Mouse (Mus musculus) cortical plate, adult 2 months (tissue): ENCODE data around the gene Kcnd2. TPM values are rescaled to one million over a fixed set of nuclear protein-coding genes. Genes with fewer than 3 reads are reported as not detected.
"Not testable (repeated sequence)": the region's sequence is repeated elsewhere in the genome, so short reads cannot be mapped to it uniquely, and the experiment has no call there.

Experiments
- H3K27ac ChIP-seq: fragments of 200-500 bp; 2 replicates; pipeline ENCODE4 v1.5.1; 2012; ENCODE audit warnings: low read length, control low read depth, inconsistent platforms; ENCODE audit not compliant: insufficient read depth
- H3K4me1 ChIP-seq: fragments of 200-500 bp; 2 replicates; pipeline ENCODE4 v1.6.1; 2011; ENCODE audit warnings: low read length; ENCODE audit not compliant: control insufficient read depth, insufficient read depth
- H3K4me3 ChIP-seq: fragments of 200-500 bp; 2 replicates; pipeline ENCODE4 v1.5.1; 2011; ENCODE audit warnings: mild to moderate bottlenecking, low read length, control low read depth; ENCODE audit not compliant: insufficient read depth
- CTCF ChIP-seq: fragments of 200-500 bp; IDR thresholded peaks from 2 replicates; pipeline ENCODE4 v1.5.1; 2011; ENCODE audit warnings: mild to moderate bottlenecking, control low read depth, low read length; ENCODE audit not compliant: insufficient read depth; ENCODE audit errors: extremely low read depth
- POLR2A ChIP-seq: fragments of 200-500 bp; IDR thresholded peaks from 2 replicates; pipeline ENCODE4 v1.6.1; 2011; ENCODE audit warnings: mild to moderate bottlenecking, low read length, control low read depth; ENCODE audit not compliant: insufficient read depth; ENCODE audit errors: extremely low read depth
- polyA plus RNA-seq: library from polyadenylated mRNA; depleted of rRNA; stranded (reverse); fragments of >200 nt; gene quantifications from 2 replicates; pipeline ENCODE4 v1.2.3, GENCODE M21; 2012

The Kcnd2 gene
- polyA plus RNA-seq, 1 experiment: 32.0 TPM

DNA sequence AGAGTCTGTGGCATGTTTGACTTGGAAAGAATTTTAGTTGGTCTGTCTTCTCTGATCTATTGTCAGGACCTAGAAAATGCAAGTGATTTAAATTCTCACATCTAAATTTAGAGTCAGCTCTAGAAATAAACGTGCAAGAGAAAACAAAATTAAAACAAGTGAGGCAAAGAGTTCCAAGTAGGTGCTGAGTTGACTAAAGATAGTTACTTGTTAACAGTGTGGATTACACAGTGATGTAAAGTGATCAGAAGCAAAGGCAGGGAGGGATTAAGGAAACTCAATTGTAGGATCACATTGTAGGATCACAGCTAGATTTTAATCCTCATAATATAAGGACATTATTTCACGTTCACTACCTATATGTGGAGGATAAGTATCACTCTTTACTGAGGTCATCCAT is 52.6 kb downstream of the Kcnd2 start:
- H3K4me1 ChIP-seq: no peaks in the 10 kb centered on the region; the same call in 1 of the 2 replicates
- H3K4me3 ChIP-seq: no peak overlapping the region
- no peak overlapping the region for H3K27ac ChIP-seq
- no peak for TF ChIP-seq POLR2A
- no peak for TF ChIP-seq CTCF

DNA sequence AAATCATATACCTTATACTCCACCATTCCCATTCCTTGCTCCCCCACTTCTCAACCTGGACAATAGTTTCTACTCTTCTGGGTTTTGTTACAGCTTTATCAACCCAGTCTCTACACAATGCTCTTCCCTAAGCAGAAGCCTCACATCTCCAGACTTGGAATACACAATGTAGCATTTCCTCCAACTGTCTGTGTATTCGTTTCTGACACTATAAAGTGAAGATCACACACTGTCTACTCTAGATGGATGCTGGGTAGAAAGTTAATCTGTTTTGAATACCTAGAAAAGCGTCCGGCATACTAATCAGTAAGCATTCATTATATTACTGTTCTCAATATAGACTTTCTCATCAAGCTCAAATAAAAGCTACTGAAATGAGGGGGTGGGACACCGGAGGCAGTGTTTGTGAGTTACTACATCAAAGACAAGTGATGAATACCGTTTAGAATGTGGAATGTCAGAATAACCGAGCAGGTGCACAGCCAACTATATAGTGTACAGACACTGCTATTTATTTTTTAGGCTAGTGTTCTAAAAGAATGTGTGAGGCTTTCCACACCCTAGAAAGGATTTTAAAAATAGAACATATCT is 62.1 kb downstream of the Kcnd2 start:
- TF ChIP-seq POLR2A: no peak
- TF ChIP-seq CTCF: no peak
- Histone ChIP-seq H3K27ac (no peak overlapping the region), H3K4me1 (peaks cover 2% of the 10 kb centered on the region; the same call in 1 of the 2 replicates), H3K4me3 (no peak overlapping the region)

GRCm38 (mm10) chr6:21304943-21305342 is 89.6 kb downstream of the Kcnd2 start:
- no peak overlapping the region for H3K27ac ChIP-seq
- no peak for TF ChIP-seq CTCF
- no peak for TF ChIP-seq POLR2A
- H3K4me3 ChIP-seq: no peak overlapping the region
- H3K4me1 ChIP-seq: no peaks in the 10 kb centered on the region

DNA sequence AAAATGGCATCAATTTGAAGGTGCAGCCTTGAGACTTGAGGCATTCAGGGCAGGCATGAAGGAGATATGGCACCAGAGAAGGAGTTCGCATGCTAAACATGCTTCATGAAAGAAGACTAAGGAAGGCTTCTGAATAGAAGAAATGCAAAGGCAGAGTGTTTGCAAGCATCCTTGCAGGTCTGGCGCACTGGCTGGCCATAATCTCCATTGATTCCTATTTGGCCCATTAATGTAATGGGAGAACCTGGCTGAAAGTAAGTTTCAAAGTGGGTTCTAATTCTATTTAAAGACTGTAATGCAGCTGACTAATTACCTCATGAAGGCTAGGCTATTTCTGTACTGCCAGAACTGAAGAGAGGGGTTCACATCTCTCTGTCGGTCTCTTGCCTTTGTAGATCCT is 94.9 kb downstream of the Kcnd2 start:
- no peaks in the 10 kb centered on the region; the same call in 1 of the 2 replicates for H3K4me1 ChIP-seq
- H3K4me3 ChIP-seq: no peak overlapping the region
- no peak overlapping the region for H3K27ac ChIP-seq
- TF ChIP-seq POLR2A (no peak), CTCF (no peak)

DNA sequence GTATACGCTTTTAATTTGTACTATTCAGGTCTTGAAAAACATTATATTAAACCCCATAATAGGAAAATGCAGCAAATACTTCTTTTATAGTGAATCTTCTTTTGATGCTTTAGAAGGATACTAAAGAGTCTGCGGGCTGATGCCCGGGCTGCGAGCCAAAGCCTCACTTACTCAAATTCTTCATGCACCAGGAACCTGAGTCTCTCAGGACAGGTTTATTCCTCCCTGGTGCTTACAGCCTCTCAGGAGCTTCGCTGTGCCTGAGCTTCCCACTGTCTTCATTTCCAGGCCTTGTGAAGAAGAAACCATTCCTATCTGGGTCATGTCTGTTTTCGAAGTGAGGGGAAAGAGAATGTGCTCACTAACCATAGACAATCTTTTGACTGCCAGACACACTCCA is 106.1 kb downstream of the Kcnd2 start:
- no peak for TF ChIP-seq POLR2A
- no peak for TF ChIP-seq CTCF
- Histone ChIP-seq H3K27ac (no peak overlapping the region), H3K4me1 (peaks cover 1% of the 10 kb centered on the region; the same call in 1 of the 2 replicates), H3K4me3 (no peak overlapping the region)

DNA sequence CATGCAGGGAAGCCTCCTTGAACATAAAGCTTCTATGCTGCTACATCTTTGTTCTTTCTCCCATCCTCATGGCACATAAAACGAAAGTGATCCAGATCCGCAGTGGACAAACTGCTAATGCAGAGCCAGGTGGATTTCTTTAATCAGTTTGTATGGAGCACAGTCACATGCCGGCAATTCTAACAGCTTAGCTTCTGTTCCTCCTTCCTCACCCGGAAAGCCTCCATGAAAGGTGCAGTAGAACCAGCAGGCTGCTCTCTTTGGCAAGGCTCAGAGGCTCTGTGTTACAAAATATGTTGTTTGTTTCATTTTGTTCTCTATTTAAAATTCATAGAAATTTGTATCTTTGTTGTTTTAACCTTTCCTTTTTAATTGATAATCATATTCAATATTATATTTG is 106.9 kb downstream of the Kcnd2 start:
- Histone ChIP-seq H3K4me1 (peaks cover 1% of the 10 kb centered on the region; the same call in 1 of the 2 replicates), H3K4me3 (no peak overlapping the region), H3K27ac (no peak overlapping the region)
- no peak for TF ChIP-seq CTCF
- TF ChIP-seq POLR2A: no peak

DNA sequence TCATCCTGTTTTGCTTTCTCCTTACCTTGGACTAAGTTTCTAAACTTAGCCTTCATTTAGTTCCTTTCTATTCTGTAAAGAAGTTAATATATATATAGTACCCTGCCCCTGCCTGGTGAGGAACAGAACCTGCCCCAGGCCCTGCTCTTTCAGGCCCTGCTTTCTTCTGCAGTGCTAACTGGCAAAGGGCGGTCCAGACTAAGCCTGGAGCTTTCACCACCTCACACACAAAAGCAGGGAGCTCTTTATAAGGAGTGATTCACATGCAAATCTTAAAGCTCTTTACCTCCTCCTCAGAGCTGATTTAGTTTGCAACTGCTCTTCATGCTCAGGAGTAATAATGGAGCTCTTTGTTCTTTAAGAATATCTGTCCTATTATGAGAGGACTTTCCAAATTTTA is 109.9 kb downstream of the Kcnd2 start:
- Histone ChIP-seq H3K27ac (no peak overlapping the region), H3K4me3 (no peak overlapping the region), H3K4me1 (peaks cover 1% of the 10 kb centered on the region; the same call in 1 of the 2 replicates)
- TF ChIP-seq CTCF (no peak), POLR2A (no peak)

GRCm38 (mm10) chr6:21327081-21327737 is 111.9 kb downstream of the Kcnd2 start:
- Histone ChIP-seq H3K4me1 (peaks cover 1% of the 10 kb centered on the region; the same call in 1 of the 2 replicates), H3K27ac (no peak overlapping the region), H3K4me3 (no peak overlapping the region)
- TF ChIP-seq CTCF: no peak
- TF ChIP-seq POLR2A: no peak

DNA sequence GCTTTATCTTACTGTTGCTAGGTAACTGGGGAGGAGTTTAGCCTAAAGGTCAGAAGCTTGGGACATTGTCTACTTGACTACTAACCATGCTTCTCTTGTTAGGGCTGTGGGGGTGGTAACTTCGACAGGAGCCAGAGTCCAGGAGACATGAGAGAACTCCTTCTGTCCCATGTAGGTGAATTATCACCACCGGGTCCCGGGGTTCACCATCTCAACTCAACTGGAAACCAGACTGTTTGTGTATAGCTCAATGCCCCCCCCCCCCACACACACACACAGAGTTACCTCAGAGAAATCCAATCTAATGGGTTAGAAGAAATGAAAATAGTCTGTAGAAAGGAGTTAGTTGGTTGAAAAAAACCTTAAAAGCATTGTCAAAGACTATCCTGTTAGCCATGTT is 170.0 kb downstream of the Kcnd2 start:
- not testable (repeated sequence) for H3K27ac ChIP-seq, H3K4me1 ChIP-seq, H3K4me3 ChIP-seq

GRCm38 (mm10) chr6:21391776-21392175 is 176.5 kb downstream of the Kcnd2 start:
- H3K4me1 ChIP-seq: no peaks in the 10 kb centered on the region
- TF ChIP-seq CTCF: no peak
- no peak overlapping the region for H3K4me3 ChIP-seq
- no peak overlapping the region for H3K27ac ChIP-seq
